Mouse (Mus musculus) adrenal gland, postnatal 14 days (tissue): ENCODE results near the gene Ubr4. TPM values are rescaled to one million over a fixed set of nuclear protein-coding genes. Genes with fewer than 3 reads are reported as not detected.

Experiments
- DNase-seq: peaks from one replicate; pipeline ENCODE4 v3.0.0; 2021; ENCODE audit warnings: mixed read lengths
- total RNA-seq: library from RNA; stranded (reverse); gene quantifications from 2 replicates; pipeline ENCODE4 v1.2.3, GENCODE M21; 2021

The Ubr4 gene
- total RNA-seq, 1 experiment from 2014 or later: 124 TPM

DNA sequence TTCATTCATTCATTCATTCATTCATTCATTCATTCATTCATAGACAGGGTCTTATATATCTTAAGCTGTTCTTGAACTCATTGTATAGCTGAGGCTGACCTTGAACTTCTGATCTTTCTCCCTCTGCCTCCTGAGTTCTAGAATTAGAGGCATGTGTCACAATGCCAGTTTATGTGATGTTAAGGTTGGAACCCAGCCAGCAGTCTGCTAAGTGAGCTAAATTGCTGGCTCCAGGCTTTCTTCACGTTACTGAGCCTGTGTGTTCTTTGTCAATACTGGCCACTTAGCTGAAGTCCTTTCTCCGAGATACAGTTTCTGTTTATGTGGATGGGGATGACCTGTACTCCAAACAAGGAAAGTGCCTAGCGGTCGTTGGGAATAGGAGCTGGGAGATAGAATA is 78.5 kb downstream of the Ubr4 start:
- DNase-seq: peak; percentile 56

DNA sequence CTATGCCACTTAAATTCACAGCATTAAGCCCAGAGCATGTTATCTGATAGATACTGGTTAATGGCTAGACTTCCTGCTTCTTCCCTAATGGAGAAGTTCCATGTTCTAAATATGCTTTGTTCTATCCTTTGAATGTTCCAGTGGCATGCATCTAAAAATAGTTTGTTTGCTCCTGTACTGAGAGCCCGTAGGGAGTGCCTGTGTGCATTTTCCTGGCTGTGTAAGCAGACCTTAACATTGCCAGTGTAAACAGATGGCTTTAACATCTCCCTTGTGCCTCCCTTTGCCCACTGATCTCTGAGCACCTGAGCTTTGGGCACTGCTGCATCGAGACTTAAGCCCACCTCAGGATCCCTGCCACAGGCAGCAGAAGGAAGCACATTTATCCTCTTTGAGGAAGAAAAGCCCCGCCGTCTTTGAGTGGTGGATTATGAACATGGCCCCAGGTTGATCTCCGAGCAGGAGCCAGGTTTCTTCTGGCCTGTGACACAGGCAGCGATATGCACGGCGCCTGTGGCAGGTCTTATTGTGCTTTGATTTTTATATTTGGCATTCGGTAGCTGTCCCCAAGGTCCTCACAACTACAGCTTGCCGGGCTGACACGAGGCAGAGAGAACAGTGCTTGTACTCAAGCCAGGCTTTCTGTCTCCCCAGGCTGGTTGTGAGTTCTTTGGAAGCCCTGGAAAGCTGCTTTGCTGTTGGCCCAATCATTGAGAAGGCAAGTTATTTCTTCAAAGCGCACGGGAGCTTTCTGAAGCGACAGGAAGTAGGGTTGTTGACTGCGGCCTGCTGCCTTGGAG is 80.8 kb downstream of the Ubr4 start:
- no peak for DNase-seq

DNA sequence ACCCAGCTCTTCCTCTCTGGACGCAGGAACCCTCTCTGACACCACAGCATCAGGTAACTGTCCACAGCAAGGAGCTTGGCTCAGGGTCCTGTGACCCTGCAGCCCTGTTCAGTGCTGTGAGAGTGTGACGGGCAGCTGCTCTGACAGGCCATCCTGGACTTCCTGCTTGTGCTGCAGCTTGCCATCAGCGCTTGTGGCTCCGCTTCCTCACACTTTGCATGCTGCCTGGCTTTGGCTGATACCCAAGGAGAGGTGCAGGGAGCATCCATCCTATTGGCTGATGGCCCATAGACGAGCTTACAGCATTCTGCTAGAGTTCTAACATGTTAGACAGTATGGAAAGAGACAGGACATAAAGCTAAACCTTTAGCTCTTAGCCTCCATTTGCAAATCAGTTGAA is 88.8 kb downstream of the Ubr4 start:
- no peak for DNase-seq

DNA sequence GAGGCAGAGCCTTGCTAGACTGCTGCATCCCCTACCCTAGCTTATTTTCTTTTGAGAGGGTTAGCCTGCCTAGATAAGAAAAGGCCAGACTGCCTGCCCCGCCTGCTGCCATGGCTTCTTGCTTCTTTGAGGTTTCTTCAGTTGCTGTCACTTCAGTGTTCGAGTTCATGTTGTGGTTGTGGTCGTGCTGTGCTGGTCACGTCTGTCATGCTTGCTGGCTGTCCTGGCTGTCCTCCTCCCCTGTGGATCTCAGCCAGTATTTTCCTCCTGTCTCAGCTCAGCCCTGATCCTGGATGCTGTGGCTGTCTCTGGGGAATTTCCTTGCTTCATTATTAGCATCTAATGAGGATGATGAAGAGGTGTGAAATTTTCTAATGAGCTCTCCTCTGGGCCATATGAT is 89.4 kb downstream of the Ubr4 start:
- peak; percentile 29 for DNase-seq

DNA sequence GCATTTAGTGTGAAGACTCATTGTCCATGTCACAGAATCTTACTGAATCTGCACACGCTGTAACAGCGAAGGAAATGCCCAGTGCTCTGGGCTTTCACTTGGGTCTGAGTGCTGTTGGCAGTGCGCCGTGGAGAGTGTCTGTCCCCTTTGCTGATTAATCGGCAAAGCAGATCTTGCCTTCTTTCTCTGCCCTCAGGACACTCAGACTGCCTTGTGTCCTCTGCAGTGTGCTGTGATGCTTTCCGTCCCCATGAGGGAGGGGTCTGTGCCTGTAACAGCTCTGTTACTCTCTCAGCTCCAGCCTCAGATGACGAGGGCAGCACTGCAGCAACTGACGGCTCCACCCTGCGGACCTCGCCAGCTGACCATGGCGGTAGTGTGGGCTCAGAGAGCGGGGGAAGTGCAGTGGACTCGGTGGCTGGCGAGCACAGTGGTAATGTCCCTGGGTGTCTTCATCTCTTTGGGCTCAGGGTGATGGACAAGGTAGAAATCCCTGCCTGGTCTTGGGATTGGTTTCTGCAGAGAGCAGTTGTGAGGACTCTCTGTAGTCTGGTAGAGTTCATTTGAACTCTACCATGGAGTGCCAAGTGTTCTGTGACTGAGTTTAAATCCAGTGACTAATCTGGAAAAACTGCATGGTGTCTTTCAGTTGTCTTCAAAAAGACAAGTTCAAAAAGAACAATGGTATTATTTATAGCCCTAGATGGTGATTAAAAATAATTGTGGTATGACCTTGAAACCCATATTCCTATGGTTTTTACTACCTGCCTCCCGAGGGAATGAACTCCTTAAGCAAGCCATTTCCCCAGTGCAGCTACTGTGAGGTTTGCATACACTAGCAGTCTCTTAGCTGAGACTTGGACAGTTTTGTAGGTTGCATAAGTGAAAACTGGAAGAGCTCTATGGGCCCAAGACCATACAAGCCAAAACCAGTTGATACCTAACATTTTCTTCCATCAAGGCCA is 90.3 kb downstream of the Ubr4 start:
- DNase-seq: no peak

DNA sequence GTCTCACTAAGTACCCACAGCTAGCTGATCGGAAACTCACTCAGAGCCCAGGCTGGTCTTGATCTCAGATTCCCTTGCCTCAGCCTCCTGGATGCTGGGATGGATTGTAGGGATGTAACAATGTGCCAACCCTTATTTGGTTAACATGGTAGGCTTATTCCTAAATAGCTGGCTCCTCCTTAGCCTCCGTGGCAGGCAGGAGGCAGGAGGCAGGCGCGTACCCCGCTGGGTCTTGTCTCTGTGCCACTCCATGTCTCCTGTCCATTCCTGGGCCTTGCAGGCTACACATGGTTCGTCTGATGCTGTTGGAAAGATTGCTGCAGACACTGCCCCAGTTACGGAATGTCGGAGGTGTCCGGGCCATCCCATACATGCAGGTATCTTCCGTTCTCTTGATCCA is 91.9 kb downstream of the Ubr4 start:
- DNase-seq: no peak

DNA sequence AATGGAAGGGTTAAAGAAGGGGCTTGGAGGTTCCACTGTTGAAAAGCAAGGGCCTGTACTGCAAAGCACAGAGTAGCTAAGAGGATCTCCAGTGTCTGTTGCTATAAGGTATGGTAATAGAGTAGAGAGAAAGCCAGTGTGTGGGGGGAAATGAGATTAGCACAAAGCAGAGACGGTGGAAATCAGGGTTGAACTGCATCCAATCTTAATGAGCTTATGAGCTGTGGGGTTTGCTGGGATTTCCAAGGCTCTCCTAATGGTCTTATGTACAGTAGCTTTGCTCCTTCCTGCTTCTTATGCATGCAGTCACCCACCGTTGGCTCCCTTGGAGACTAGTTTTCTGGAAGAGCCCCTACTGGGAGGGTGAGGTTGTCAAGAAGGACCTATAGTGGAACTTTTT is 93.8 kb downstream of the Ubr4 start:
- DNase-seq: no peak

DNA sequence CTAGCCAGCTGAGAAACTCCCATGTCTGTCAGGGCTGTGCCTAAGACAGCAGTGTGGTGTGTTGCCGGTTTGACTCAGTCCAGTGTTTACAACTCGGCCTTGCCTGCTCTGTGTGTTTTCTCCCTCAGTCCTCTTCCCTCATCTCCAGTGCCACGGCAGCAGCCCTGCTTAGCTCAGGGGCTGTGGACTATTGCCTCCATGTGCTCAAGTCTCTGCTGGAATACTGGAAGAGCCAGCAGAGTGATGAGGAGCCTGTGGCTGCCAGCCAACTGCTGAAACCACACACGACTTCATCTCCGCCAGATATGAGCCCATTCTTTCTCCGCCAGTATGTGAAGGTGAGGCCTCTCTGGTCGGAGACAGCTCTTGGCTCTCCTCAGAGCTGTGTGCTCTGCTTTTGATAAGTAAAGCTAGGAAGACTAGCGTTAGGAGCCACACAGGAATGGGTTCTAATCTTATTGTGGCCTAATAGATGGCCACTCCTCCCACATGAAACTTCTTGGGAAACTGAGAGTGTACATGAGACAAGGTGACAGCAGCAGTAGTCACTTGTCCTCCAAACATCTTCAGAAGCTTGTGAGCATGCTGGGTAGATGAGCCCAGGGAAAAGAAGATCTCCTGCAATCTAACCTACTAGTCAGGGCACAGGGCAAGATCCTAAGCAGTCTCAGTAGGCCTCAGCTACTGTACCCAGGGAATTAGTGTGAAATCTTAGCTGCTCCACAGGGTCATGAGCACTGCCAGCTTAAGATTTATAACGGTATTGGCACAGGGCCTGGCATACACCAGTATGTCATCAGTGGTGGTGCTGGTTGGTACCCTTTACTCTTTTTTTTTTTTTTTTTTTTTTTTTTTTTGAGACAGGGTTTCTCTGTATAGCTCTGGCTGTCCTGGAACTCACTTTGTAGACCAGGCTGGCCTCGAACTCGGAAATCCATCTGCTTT is 94.6 kb downstream of the Ubr4 start:
- DNase-seq: peak; percentile 61

DNA sequence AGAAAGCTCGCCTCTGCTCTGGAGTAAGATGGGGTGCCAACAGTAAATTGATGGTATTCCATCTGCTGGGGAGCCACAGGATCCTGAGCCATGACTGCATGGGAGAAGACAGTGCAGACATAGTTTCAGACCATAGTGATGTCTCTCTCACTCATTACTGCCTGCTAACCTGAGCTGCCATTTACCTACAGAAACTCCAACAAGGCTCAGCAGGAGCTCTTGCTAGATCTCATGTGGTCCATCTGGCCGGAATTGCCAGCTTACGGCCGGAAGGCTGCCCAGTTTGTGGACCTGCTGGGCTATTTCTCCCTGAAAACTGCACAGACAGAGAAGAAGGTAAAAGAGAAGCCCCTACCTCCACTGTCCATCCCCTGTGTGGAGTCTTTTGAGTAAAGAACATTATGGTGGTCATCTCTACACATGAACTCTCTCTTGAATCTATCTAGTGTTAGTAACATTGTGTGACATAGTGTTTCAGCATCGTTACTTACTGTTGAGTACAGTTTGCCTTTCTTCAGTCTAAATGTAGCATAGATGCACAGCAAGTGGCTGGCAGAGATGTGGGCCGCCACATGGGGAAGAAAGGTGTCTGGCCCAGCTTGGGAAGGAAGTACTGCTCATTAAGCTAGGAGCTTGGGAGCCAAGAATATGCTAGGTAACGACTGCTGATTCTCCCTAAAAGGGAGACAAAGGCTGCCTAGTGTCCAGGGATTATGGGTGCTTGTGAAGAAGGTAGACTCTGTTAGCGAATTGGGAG is 100.7 kb downstream of the Ubr4 start:
- no peak for DNase-seq

DNA sequence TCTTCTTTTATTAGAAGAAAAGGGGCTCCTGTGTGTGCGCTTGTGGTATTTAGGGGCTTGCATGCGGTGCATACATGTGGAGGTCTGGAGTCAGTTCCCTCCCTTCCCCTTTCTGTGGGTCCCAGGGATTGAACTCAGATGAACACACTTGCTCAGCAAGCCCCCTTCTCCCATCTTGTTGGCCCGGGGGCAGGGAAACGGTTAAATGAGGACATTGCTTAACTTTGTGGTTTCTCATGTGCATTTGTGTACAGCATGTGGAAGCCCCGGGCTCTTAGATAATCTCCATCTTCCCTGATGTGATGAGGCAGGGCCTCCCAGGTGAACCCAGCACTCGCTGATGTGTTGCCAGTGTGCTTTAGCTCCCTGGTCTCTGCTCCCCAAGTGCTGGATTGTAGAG is 101.9 kb downstream of the Ubr4 start:
- DNase-seq: no peak

DNA sequence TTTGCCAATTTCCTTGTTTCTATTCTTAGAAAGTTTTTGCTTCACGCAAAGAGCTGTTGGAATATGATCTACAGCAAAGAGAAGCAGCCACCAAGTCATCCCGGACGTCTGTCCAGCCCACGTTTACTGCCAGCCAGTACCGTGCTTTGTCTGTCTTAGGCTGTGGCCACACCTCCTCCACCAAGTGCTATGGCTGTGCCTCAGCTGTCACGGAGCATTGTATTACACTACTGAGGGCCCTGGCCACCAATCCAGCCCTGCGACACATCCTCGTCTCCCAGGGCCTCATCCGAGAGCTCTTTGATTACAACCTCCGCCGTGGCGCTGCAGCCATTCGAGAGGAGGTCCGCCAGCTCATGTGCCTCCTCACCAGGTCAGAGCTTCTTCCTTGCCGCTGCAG is 107.6 kb downstream of the Ubr4 start:
- DNase-seq: no peak

DNA sequence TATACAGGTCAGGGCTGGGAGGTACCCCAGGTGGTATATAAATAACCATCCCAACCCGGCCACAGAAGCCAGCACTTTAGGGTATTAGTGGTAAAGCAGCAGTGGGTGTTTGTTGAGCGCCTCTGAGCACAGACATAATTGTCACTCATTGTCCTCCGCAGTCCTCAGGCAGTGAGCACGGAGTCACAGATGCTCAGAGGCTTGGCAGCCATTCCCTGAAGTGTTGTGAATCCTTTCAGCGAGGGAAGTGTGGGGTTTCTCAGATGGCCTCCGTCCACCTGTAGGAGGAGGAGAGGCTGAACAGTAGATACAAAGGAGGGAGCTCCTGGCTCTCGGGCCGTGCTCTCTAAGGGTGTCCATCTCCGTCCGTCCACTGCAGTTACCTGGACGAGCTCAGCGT is 111.8 kb downstream of the Ubr4 start:
- DNase-seq: no peak

DNA sequence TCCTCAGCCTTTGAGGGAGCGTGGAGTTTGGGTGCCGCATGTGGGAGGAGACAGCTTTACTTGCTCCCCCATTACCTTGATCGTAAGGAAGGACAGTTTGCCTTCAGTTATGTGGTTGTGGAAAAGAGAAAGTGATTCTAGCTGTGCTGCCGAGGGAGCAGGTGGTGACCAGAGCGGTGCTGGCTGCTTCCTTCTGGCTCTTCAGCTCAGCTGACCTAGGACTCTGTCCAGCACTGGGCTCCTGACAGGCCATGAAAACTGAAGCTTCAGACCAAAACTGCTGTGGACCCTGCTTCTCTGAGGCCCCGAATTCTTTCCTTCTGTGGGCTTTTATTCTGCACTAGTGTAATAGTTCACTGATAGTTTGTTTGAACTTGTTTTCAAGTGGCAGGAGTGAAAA is 114.1 kb downstream of the Ubr4 start:
- DNase-seq: no peak

DNA sequence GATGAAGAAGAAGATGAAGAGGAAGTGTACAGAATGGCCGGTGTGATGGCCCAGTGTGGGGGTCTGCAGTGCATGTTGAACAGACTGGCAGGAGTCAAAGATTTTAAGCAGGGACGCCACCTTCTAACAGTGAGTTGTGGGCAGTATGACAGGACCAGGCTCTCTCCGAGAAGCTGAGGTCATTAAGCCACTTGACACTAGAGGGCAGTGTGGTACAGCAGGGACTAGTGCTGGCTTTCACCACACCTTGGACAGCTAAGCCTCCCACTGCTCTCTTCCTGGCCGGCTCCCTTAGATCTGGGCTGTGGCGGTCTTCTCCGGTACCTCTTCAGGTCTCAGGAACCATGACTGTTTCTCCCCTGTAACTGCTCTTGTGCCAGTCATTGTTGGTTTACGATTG is 117.8 kb downstream of the Ubr4 start:
- DNase-seq: peak; percentile 86

DNA sequence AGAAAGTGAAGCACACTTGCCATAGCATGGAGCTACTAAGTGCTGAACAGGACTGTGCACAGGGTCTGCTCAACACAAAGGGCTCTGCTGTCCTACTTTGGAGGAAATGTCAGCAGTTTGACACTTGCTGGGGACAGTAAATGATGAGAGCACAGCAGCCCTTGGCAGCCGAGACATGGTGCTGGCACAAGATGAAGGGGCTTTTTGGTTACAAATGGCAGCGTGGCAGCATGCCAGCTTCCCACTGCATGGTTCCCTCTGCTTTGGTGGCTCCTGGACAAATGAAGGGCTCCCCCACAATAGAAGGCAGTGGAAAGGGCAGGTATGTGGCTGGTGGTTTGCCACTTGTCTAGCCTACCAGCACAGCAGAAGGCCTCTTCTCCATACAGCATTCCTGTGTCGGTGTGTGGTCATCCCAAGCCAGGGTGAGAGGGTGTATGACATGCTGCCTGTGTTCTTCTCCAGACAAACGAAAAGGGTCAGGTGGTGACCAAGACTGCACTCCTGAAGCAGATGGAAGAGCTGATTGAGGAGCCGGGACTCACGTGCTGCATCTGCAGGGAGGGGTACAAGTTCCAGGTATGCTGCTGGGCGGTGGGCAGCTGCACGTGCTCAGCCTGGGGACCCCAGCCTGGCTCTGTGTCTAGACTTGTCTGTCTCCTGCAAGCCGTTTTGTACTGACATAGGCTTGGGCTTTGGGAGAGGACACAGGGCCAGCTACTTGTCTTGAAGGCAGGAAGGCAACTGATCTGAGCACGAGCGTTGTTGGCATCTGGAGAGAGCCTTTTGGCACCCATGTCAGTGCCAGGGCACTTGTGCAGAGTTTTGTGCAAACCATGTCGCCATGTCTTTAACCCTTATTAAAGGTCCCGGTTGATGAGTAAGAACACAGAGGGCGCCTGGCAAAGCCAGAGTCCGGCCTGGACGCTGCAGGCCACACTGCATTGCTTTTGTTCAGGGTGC is 124.5 kb downstream of the Ubr4 start:
- peak; percentile 84 for DNase-seq

DNA sequence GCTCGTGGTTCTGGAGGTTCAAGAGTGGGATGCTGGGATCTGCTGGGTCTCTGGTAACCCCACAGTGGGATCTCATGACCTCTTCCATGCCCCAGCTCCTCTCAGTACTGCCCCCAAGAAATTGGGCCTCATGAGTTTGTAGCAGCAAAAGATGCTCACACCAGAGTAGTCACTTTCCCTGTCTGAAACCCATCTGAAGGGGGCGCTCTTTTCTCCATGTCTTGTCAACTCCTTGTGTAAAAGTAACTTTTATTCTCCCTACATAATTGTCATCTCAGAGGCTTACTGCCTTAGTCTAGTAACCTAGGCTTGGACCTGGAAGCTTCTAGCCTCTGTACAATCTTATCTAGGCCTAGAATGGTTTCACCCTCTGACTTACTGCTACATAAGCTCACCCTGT is 125.6 kb downstream of the Ubr4 start:
- DNase-seq: no peak

DNA sequence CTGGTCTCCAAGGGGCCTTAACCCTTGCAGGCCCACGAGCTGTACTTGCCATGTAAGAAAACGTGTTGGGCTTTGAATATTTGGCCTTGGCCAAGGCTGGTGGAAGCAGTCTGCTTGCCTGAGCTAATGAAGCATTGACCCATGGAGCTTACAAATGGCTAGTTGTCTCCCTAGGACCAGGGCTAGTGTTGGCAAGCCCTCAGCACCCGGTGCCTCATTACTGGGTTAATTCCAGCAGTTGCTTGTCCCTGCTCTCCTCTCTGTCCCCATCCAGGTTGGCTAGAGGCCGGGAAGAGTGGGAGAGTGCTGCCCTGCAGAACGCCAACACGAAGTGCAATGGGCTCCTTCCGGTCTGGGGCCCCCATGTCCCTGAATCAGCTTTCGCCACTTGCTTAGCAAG is 126.8 kb downstream of the Ubr4 start:
- DNase-seq: no peak

DNA sequence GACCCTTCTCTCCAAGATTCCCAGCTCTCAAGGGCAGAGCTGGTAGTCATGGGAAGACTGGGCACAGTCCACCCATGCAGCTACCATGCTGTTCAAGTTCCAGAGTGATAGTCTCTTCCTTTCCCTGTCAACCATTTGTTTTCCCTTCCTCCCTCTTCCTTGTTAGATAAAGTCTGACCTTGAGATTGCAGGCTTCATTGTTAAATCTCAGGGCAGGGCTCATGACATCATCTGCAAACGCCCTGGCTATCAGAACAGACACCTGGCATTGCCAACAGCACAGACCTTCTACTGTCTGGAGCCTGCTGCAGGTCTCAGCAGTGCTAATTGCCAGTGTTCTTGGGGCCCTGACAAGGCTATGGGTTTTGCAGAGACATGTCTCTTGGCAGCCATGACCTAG is 129.0 kb downstream of the Ubr4 start:
- no peak for DNase-seq

DNA sequence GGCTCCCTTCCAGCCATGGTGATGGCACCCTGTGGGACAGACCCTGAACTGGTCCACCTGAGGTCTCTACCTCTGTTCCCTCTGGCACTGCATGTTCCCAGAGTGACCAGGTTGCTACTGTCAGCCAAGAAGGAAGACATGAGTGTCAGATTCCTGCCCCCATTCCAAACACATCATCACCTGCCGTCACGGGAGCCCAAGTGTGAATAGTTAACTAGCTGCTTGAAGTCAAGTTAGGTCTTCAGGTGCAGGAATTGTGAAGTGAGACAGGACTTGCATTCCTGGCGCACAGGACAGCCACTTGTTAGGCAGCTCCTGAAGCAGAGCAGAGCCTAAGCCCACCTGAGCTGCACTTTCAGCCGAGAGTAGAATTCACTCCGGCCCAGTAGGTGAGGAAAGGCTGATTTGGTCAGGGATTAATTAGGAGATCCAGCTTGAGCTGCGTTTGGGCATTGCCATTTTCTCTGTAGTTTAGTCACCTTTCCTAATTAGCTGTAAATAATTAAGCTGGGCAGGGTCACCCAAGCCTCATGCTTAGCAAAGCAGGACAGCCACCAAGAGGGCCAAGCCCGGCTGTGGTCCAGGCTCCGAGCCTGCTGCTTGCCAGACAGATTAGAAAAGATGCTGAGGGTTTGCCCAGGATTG is 131.2 kb downstream of the Ubr4 start:
- DNase-seq: no peak

DNA sequence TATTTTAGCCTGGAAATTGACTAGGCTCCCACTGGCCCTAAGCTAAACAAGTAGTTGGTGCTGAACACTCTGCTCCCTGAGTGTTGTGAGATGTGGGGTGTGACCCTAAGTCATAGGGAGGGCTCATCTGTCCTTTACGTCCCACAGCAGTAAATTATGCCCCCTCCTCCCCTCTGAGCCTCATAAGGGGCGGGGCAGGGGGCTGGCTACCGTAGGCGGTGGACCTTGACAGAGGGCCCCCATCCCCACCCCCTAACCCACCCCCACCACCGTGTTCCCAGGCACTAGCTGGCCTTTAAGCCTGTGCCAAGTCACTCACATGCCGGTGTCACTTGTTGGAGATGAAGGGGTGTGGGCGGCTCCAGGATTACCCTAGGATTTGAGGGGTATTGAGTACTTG is 132.1 kb downstream of the Ubr4 start:
- no peak for DNase-seq
